Mouse (Mus musculus) megakaryocyte-erythroid progenitor cell, adult 5 weeks (primary cell): ENCODE results near the gene Ccdc157. TPM values are rescaled to one million over a fixed set of nuclear protein-coding genes. Genes with fewer than 3 reads are reported as not detected.

ENCODE experiments used
- polyA plus RNA-seq: library from polyadenylated mRNA; stranded (reverse); fragments of >175 nt; gene quantifications from 2 replicates; pipeline ENCODE4 v1.2.3, GENCODE M21; 2012

Ccdc157 gene
- 0.81 and 1.6 TPM in 2 replicates for polyA plus RNA-seq

DNA sequence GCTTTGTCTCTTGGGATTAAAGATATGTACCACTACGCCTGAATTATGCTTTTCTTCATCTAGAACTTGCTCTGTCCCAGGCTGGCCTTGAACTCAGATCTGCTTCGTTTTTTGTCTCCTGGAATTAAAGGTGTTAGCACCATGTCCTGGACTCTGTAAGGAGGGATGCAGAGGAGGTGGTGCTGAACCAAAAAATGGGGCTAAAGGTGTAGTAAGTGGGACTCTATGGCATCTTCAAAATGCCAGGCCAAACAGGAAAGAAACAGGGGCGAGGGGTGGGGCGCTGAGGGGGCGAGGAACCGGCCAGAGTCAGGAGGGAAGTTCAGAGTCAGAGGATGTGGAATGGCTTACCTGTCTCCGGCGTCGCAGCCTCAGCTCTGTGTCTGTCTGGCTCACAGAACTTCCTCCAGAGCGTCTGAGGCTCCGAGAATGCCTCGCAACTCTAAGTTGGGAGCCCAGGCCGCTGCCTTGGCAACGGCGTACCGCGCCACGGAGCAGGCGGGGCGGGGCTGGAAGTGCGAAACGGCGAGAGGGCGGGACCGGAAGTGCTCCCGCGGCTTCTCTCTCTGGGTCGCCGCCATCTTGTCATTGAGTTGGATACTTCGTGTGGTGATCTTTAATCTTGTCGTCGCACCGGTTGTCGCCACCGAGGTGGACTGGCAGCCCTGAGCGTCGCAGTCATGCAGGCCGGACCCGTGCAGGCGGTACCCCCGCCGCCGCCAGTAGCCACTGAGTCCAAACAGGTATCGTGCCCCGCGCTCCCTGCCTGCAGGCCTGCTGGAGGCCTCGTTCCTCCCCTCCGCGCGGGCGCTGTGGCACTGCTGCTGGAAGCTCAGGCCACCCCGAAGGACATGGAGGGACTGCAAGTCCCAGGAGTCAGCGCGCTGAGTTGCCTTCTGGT is at the start of gene Ccdc157, which contains the start of gene Sf3a1:
Gene Ccdc157, minus strand, starts transcription at position 486 of the 901 bp plus-strand sequence.
Gene Sf3a1, plus strand, starts transcription at position 543 of the 901 bp plus-strand sequence.

GRCm38 (mm10) chr11:4186486-4187317 is 26.6 kb upstream of the Ccdc157 start, which contains the start of gene Tbc1d10a:
TSS of gene Tbc1d10a (plus strand) at chr11:4186789.

GRCm38 (mm10) chr11:4134986-4135935 is 24.8 kb downstream of the Ccdc157 start, which contains the start of gene Rnf215:
TSS of gene Rnf215 (plus strand) at chr11:4135202.

GRCm38 (mm10) chr11:4122742-4123579 is 37.1 kb downstream of the Ccdc157 start, which contains the start of gene Sec14l2:
TSS of gene Sec14l2 (minus strand) at chr11:4123415.

DNA sequence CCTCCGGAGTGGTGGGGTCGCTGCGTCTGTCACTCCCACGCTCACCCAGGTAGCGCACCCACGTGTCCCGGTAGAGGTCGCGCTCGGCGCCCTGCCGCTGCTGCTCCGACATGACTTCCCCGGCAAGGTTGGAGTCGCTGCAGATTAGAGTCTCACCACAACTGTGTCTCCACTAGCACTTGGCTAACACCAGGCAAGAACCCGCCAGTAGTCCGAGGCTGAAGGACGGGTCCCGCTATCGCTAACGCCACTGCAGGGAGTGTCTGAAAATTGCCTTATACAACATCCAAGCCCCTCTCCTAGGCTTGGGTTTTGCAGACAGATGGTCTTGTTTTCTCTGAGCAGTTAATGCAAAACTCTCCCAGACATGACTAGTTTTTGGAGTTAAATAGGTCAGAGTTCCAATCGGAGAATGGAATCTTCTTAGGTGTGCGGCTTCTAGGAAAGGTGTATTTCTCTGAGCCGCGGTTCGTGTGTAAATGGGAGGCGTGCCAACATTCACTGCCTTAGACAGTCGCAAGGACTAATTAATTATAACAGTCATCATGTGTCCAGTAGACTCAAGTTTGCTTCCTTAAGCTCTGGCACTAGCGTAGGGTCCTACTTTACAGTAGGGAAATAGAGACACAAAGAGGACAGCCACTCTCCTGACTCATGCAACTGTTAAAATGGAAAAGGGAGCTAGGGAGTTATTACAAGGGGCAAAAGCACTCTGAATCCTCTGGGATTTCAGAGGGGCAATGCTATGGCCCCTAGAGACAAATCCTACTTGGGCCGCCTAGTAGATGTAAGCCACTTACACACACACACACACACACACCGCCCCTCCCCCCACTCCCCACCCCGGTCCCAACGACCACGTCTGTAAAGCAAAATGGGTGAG is 64.7 kb downstream of the Ccdc157 start, which contains the start of gene Mtfp1:
Gene Mtfp1, minus strand, starts transcription at position 275 of the 883 bp plus-strand sequence.

Other genes with a start within 250 kb of the Ccdc157 start
- gene Slc35e4, start 245.6 kb downstream of the Ccdc157 start, polyA plus RNA-seq = 21.2 and 22.1 TPM in 2 replicates
- gene Tcn2, start 228.1 kb downstream of the Ccdc157 start, polyA plus RNA-seq = 16.1 and 23.8 TPM in 2 replicates
- 59.0 and 68.9 TPM in 2 replicates for gene Pes1, start 196.3 kb downstream of the Ccdc157 start, polyA plus RNA-seq
- not detected in 2 replicates for gene 4930556J24Rik, start 183.5 kb downstream of the Ccdc157 start, polyA plus RNA-seq
- 0.97 and 1.1 TPM in 2 replicates for gene Gal3st1, start 176.7 kb downstream of the Ccdc157 start, polyA plus RNA-seq
- gene Sec14l4, start 128.8 kb downstream of the Ccdc157 start, polyA plus RNA-seq = not detected in 2 replicates
- not detected in 2 replicates for gene Sec14l3, start 95.5 kb downstream of the Ccdc157 start, polyA plus RNA-seq
- gene Mtfp1, start 64.8 kb downstream of the Ccdc157 start, polyA plus RNA-seq = 13.1 and 14.4 TPM in 2 replicates
- gene Sec14l2, start 36.9 kb downstream of the Ccdc157 start, polyA plus RNA-seq = 6.2 and 6.5 TPM in 2 replicates
- gene Rnf215, start 25.1 kb downstream of the Ccdc157 start, polyA plus RNA-seq = 14.4 and 20.7 TPM in 2 replicates
- 125 and 133 TPM in 2 replicates for gene Sf3a1, start 57 bp upstream of the Ccdc157 start, polyA plus RNA-seq
- gene Tbc1d10a, start 26.5 kb upstream of the Ccdc157 start, polyA plus RNA-seq = 16.8 and 18.2 TPM in 2 replicates
- 1.3 and 2.1 TPM in 2 replicates for gene Castor1, start 57.9 kb upstream of the Ccdc157 start, polyA plus RNA-seq
- 14.1 and 44.3 TPM in 2 replicates for gene Osm, start 76.1 kb upstream of the Ccdc157 start, polyA plus RNA-seq
- 7.1 and 9.4 TPM in 2 replicates for gene Lif, start 97.3 kb upstream of the Ccdc157 start, polyA plus RNA-seq